Mouse (Mus musculus) small intestine, adult 10 weeks (tissue): Measurements from ENCODE around the gene Olfr1015. TPM values are rescaled to one million over a fixed set of nuclear protein-coding genes. Genes with fewer than 3 reads are reported as not detected.

Source experiments
- polyA plus RNA-seq: library from polyadenylated mRNA; stranded (reverse); fragments of 350-450 nt; fragmentation: Illumina TruSeq; extraction: RNeasy Lipid Tissue Mini Kit (QIAGEN cat#74804); gene quantifications from one replicate; pipeline ENCODE4 v1.2.3, GENCODE M21; 2014; ENCODE audit warnings: low replicate concordance

Gene Olfr1015
- not detected for polyA plus RNA-seq

DNA sequence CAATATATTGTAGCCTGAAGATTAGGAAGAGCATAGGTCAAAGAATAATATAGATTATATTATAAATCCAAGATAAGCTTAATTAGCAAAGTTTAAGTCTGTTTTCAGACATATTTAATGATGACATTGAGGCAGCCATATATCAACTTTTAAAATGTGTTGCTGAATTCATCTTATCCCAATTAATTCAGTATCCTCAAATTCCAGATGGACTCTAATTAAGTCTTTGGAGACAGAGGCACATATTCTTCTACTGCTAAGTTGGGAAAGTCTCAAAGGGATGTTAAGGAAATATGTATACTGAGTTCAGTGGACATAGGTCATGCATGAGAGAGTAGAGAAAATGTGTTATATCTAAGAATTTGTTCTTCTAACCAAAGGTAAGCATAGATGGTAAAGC lies at the start of gene Olfr1015:
Olfr1015 (plus strand) TSS at position 301 of the 400 bp plus-strand sequence.

DNA sequence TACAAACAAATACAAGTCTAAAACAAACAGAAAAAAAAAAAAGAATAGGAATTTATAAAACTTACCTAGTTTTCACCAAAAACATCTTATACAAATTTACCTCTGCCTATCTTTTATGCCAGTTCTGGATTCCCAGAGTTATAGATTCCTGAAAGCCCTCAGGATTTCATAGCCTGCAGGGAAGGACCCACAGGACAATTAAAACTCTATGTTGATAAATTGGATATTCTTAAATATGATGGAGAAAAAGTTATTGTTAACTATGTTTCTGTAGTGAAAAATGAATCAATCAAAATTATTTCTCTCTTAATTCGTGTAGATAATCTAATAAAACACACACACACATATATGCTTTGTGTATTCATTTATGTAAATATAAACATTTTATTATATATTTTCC lies 19.2 kb upstream of the Olfr1015 start, which contains the start of gene Olfr1012:
Olfr1012 (minus strand) TSS at position 101 of the 400 bp plus-strand sequence.

DNA sequence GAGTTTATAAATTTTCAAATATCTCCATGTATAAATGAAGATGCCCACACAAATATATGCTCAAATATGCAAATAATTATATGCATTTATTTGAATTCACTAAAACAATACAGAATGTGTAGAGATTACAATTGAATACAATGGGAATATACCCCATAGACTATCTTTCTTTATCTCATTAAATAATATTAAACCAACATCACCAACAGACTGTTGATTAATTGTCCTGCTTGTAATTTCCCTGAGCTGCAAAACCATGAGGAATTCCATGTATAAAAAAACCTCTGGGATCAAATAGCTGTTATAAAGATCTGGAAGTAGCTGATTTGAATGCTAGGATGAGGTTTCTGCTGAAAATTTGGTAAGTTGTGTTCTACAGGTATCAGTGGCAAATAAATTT lies 15.0 kb upstream of the Olfr1015 start, which contains the start of gene Olfr1013:
Olfr1013 (plus strand) TSS at position 301 of the 400 bp plus-strand sequence.

DNA sequence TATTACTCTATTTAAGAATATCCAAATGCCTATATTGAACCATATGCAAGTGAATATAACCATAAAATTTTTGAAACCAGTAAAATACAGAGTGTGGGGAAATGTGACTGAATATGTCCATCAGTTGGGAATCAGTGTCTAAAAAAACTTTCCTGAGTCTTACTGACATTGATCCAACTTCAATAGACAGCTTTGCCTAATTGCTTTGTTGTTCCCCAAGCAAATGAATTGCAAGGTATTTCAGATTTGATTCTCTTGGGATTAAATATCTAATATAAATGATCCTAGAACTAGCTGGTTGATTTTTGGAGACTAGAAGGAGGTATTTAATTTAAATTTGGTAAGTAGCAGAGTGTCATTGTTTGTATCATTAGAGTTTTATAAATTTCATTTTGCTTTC lies 9.4 kb upstream of the Olfr1015 start, which contains the start of gene Olfr1014:
Olfr1014 (plus strand) TSS at position 301 of the 400 bp plus-strand sequence.

DNA sequence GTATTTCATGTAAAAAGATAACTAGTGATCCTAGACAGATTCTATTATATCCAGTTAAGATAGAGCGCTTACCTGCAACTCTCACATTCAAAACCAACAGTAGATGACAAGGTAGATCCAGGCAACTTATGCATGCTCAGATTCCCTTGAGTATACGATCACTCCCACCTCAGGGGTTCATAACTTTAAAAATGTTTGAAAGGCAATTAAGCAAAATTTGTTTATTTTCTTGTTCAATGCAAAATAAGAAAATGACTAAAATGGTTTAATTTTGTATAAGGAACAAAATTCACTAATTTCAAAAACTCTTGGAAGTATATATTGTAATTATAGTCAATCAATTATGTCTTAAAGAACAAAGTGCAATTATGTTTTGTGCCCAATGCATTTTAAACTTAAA lies 20.6 kb downstream of the Olfr1015 start, which contains the start of gene Olfr1016:
Olfr1016 (minus strand) TSS at position 101 of the 400 bp plus-strand sequence.

DNA sequence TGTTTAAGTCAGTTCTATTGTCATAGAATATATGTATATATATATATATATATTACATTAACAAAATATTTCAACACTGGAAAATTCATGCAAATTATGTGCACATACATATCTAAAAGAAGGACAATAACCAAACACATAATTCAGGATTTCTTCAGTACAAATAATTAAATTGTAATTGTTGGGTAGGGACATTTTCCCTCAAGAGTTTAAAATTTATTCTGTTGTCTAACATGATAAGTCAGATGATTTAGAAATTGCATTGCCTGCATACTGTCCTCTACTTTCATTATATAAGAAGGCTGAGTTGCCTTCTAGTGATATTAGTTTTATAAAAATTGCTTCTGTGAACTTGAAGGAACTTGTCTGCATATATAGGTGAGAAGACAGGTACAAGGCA lies 36.4 kb downstream of the Olfr1015 start, which contains the start of gene Olfr1018:
Olfr1018 (plus strand) TSS at position 301 of the 400 bp plus-strand sequence.

Other genes starting within 250 kb of the Olfr1015 start
- not detected for gene Olfr996, start 202.8 kb upstream of the Olfr1015 start, polyA plus RNA-seq
- not detected for gene Olfr998, start 193.1 kb upstream of the Olfr1015 start, polyA plus RNA-seq
- gene Olfr1000, start 170.1 kb upstream of the Olfr1015 start, polyA plus RNA-seq, result not detected
- gene Olfr1002, start 131.3 kb upstream of the Olfr1015 start, polyA plus RNA-seq, result not detected
- gene Olfr154, start 117.6 kb upstream of the Olfr1015 start, polyA plus RNA-seq, result not detected
- gene Olfr1006, start 103.2 kb upstream of the Olfr1015 start, polyA plus RNA-seq, result not detected
- not detected for gene Olfr1008, start 92.6 kb upstream of the Olfr1015 start, polyA plus RNA-seq
- not detected for gene Olfr1009, start 66.6 kb upstream of the Olfr1015 start, polyA plus RNA-seq
- gene Olfr1012, start 19.3 kb upstream of the Olfr1015 start, polyA plus RNA-seq, result not detected
- not detected for gene Olfr1013, start 14.9 kb upstream of the Olfr1015 start, polyA plus RNA-seq
- gene Olfr1014, start 9.3 kb upstream of the Olfr1015 start, polyA plus RNA-seq, result not detected
- not detected for gene Olfr1016, start 20.5 kb downstream of the Olfr1015 start, polyA plus RNA-seq
- gene Olfr1018, start 36.5 kb downstream of the Olfr1015 start, polyA plus RNA-seq, result not detected
- not detected for gene Olfr1019, start 63.5 kb downstream of the Olfr1015 start, polyA plus RNA-seq
- not detected for gene Olfr1020, start 65.0 kb downstream of the Olfr1015 start, polyA plus RNA-seq
- gene Olfr1022, start 86.6 kb downstream of the Olfr1015 start, polyA plus RNA-seq, result not detected
- gene Olfr1023, start 103.6 kb downstream of the Olfr1015 start, polyA plus RNA-seq, result not detected
- gene Olfr1024, start 123.0 kb downstream of the Olfr1015 start, polyA plus RNA-seq, result not detected
- not detected for gene Olfr1025-ps1, start 133.2 kb downstream of the Olfr1015 start, polyA plus RNA-seq
- gene Olfr1026, start 139.5 kb downstream of the Olfr1015 start, polyA plus RNA-seq, result not detected
- not detected for gene Olfr1028, start 168.4 kb downstream of the Olfr1015 start, polyA plus RNA-seq
- gene Olfr1029, start 191.9 kb downstream of the Olfr1015 start, polyA plus RNA-seq, result not detected
- not detected for gene Olfr1030, start 197.3 kb downstream of the Olfr1015 start, polyA plus RNA-seq
- gene Olfr1031, start 208.3 kb downstream of the Olfr1015 start, polyA plus RNA-seq, result not detected
- gene Olfr1032, start 223.5 kb downstream of the Olfr1015 start, polyA plus RNA-seq, result not detected
- gene Olfr1033, start 238.6 kb downstream of the Olfr1015 start, polyA plus RNA-seq, result 3.2 TPM